Mouse (Mus musculus) forebrain, embryonic 14.5 days (tissue): ENCODE data around the gene Myo6. TPM values are rescaled to one million over a fixed set of nuclear protein-coding genes. Genes with fewer than 3 reads are reported as not detected.

Experiments used
- ATAC-seq: fragments of 200-750 bp; cut with Nextera tagmentation; 2 replicates; pipeline ENCODE4 v1.8.0; 2017; ENCODE audit warnings: mild to moderate bottlenecking, moderate library complexity
- DNase-seq: peaks from one replicate; pipeline ENCODE4 v3.0.0-alpha.2; 2015; ENCODE audit warnings: low spot score
- H3K27ac ChIP-seq: fragments of 300-500 bp; sonication (generic); 2 replicates; pipeline ENCODE4 v1.5.1; 2014; ENCODE audit warnings: low read depth, mild to moderate bottlenecking, control low read depth, low read length, moderate library complexity
- H3K27me3 ChIP-seq: fragments of 300-500 bp; sonication (generic); replicated peaks from 2 replicates; pipeline ENCODE4 v1.6.1; 2014; ENCODE audit warnings: low read length, control low read depth, mixed read lengths; ENCODE audit not compliant: control insufficient read depth, insufficient read depth
- H3K36me3 ChIP-seq: fragments of 300-500 bp; sonication (generic); 2 replicates; pipeline ENCODE4 v1.6.1; 2014; ENCODE audit warnings: low read length, control low read depth; ENCODE audit not compliant: control insufficient read depth, insufficient read depth
- H3K4me1 ChIP-seq: fragments of 300-500 bp; sonication (generic); 2 replicates; pipeline ENCODE4 v1.6.1; 2014; ENCODE audit warnings: antibody characterized with exemption, low read length, control low read depth; ENCODE audit not compliant: control insufficient read depth, insufficient read depth
- H3K4me2 ChIP-seq: fragments of 300-500 bp; sonication (generic); 2 replicates; pipeline ENCODE4 v1.6.1; 2014; ENCODE audit warnings: mild to moderate bottlenecking, control low read depth, low read length
- H3K4me3 ChIP-seq: fragments of 300-500 bp; sonication (generic); 2 replicates; pipeline ENCODE4 v1.5.1; 2014; ENCODE audit warnings: low read depth, low read length, control low read depth
- H3K9ac ChIP-seq: fragments of 300-500 bp; sonication (generic); 2 replicates; pipeline ENCODE4 v1.6.1; 2014; ENCODE audit warnings: mild to moderate bottlenecking, low read length, control low read depth, moderate library complexity
- H3K9me3 ChIP-seq: fragments of 300-500 bp; sonication (generic); replicated peaks from 2 replicates; pipeline ENCODE4 v1.6.1; 2016; ENCODE audit warnings: low read length, control low read depth, mixed read lengths; ENCODE audit not compliant: control insufficient read depth
- WGBS: fragments of 180-500 bp; shearing (Covaris S2); extraction: QIAGEN DNeasy Blood & Tissue Kit; methylation state at CpG from one replicate; pipeline ENCODE4 v1.1.7; 2014; 5-methylcytosine and 5-hydroxymethylcytosine counted together
- polyA plus RNA-seq: library from polyadenylated mRNA; unstranded; fragments of >200 nt; fragmentation: Nextera tagmentation; extraction: Ambion mirVana; gene quantifications from 2 replicates; pipeline ENCODE4 v1.2.1, GENCODE M21; 2014

The Myo6 gene
- polyA plus RNA-seq = 10.2 and 14.6 TPM in 2 replicates

- ATAC-seq (peak; percentile 97), DNase-seq (peak; percentile 92)
- H3K27me3 ChIP-seq = no peaks in the 10 kb centered on the region
- peak within 1 kb of the TSS; percentile 53; the same call in 1 of the 2 replicates for H3K27ac ChIP-seq
- H3K4me3 ChIP-seq = peak within 1 kb of the TSS; percentile 68
- peak within 1 kb of the TSS; percentile 63 for H3K4me2 ChIP-seq
- no peaks in the 10 kb centered on the region for H3K9me3 ChIP-seq
- 1% methylated on average over 66 of the region's 69 CpGs for WGBS
- no peaks in the 10 kb centered on the region for H3K36me3 ChIP-seq
- peak within 1 kb of the TSS; percentile 77 for H3K9ac ChIP-seq
- H3K4me1 ChIP-seq = 0 out of 2 replicates have a peak, but pooled peaks cover 2% of the 10 kb centered on the region
Measured at GRCm38 (mm10) chr9:80164611-80165474, at the start of gene Myo6. Myo6 (plus strand) TSS chr9:80165031.

- H3K4me3 ChIP-seq = no peak overlapping the region
- no peak overlapping the region for H3K4me2 ChIP-seq
- H3K36me3 ChIP-seq = peaks cover 50% of the 10 kb centered on the region
- WGBS = 77% methylated on average over 10 of the region's 10 CpGs
- H3K27ac ChIP-seq = no peak overlapping the region
- H3K9me3 ChIP-seq = no peaks in the 10 kb centered on the region
- no peak for ATAC-seq
- no peaks in the 10 kb centered on the region for H3K27me3 ChIP-seq
- no peak overlapping the region for H3K9ac ChIP-seq
- no peaks in the 10 kb centered on the region for H3K4me1 ChIP-seq
- no peak for DNase-seq
Measured at GRCm38 (mm10) chr9:80145992-80146587, 18.7 kb upstream of the Myo6 start.

- Histone ChIP-seq H3K4me1 (no peaks in the 10 kb centered on the region), H3K27ac (no peak overlapping the region), H3K4me3 (no peak overlapping the region), H3K36me3 (peaks cover 24% of the 10 kb centered on the region), H3K4me2 (no peak overlapping the region), H3K27me3 (no peaks in the 10 kb centered on the region), H3K9ac (no peak overlapping the region), H3K9me3 (no peaks in the 10 kb centered on the region)
- no peak for ATAC-seq
- 86% methylated on average over 5 of the region's 5 CpGs for WGBS
- DNase-seq = no peak
Measured at GRCm38 (mm10) chr9:80149594-80149993, 15.2 kb upstream of the Myo6 start.

- no peaks in the 10 kb centered on the region for H3K4me1 ChIP-seq
- no peaks in the 10 kb centered on the region for H3K9me3 ChIP-seq
- 21% methylated on average over 5 of the region's 5 CpGs for WGBS
- no peak overlapping the region for H3K4me2 ChIP-seq
- H3K9ac ChIP-seq = no peak overlapping the region
- H3K4me3 ChIP-seq = no peak overlapping the region
- 0 out of 2 replicates have a peak, but pooled peaks cover 4% of the 10 kb centered on the region for H3K36me3 ChIP-seq
- H3K27ac ChIP-seq = peak overlapping the region; percentile 33; the same call in 1 of the 2 replicates
- ATAC-seq (peak; percentile 86), DNase-seq (peak; percentile 90)
- H3K27me3 ChIP-seq = no peaks in the 10 kb centered on the region
Measured at GRCm38 (mm10) chr9:80155277-80155676, 9.6 kb upstream of the Myo6 start.

GRCm38 (mm10) chr9:80156780-80157179 lies 8.1 kb upstream of the Myo6 start:
- no peak overlapping the region for H3K4me3 ChIP-seq
- H3K4me2 ChIP-seq = no peak overlapping the region
- WGBS = 95% methylated on average over 5 of the region's 5 CpGs
- 0 out of 2 replicates have a peak, but pooled peaks cover 2% of the 10 kb centered on the region for H3K36me3 ChIP-seq
- H3K27ac ChIP-seq = no peak overlapping the region
- no peak overlapping the region for H3K9ac ChIP-seq
- no peaks in the 10 kb centered on the region for H3K4me1 ChIP-seq
- H3K9me3 ChIP-seq = no peaks in the 10 kb centered on the region
- no peak for DNase-seq
- no peaks in the 10 kb centered on the region for H3K27me3 ChIP-seq
- ATAC-seq = no peak

- H3K36me3 ChIP-seq = no peaks in the 10 kb centered on the region
- H3K9me3 ChIP-seq = no peaks in the 10 kb centered on the region
- H3K4me2 ChIP-seq = no peak overlapping the region
- no peaks in the 10 kb centered on the region for H3K27me3 ChIP-seq
- ATAC-seq (no peak), DNase-seq (no peak)
- 91% methylated on average over 12 of the region's 12 CpGs for WGBS
- H3K4me3 ChIP-seq = no peak overlapping the region
- no peak overlapping the region for H3K9ac ChIP-seq
- H3K4me1 ChIP-seq = no peaks in the 10 kb centered on the region
- no peak overlapping the region for H3K27ac ChIP-seq
Measured at GRCm38 (mm10) chr9:80157840-80158465, 6.9 kb upstream of the Myo6 start.

GRCm38 (mm10) chr9:80158937-80159336 lies 5.9 kb upstream of the Myo6 start:
- ATAC-seq (no peak), DNase-seq (no peak)
- Histone ChIP-seq H3K9ac (no peak overlapping the region), H3K36me3 (no peaks in the 10 kb centered on the region), H3K4me2 (no peak overlapping the region), H3K27ac (no peak overlapping the region), H3K4me1 (no peaks in the 10 kb centered on the region), H3K4me3 (no peak overlapping the region), H3K9me3 (no peaks in the 10 kb centered on the region), H3K27me3 (no peaks in the 10 kb centered on the region)
- 75% methylated on average over 5 of the region's 5 CpGs for WGBS

GRCm38 (mm10) chr9:80161451-80161850 lies 3.4 kb upstream of the Myo6 start:
- Histone ChIP-seq H3K9me3 (no peaks in the 10 kb centered on the region), H3K4me2 (no peak overlapping the region), H3K27ac (no peak overlapping the region), H3K27me3 (no peaks in the 10 kb centered on the region), H3K4me3 (no peak overlapping the region), H3K9ac (no peak overlapping the region), H3K4me1 (0 out of 2 replicates have a peak, but pooled peaks cover 2% of the 10 kb centered on the region), H3K36me3 (no peaks in the 10 kb centered on the region)
- DNase-seq (peak; percentile 68), ATAC-seq (no peak)
- 22% methylated on average over 4 of the region's 4 CpGs for WGBS
